Mouse (Mus musculus) mouse trophoblast stem cell (cell line): Measurements from ENCODE around the gene Gm12800.
"Not testable (repeated sequence)": the region's sequence is repeated elsewhere in the genome, so short reads cannot be mapped to it uniquely, and the experiment has no call there.

Experiments used
- in situ Hi-C, 2 experiments: fragments of 300-500 bp; cut with MseI, MboI; formaldehyde crosslinking; loops; 2 replicates in 1 of 2; 3 replicates in 1 of 2; pipeline ENCODE4 v1.15.1; 2025

The Gm12800 gene

DNA sequence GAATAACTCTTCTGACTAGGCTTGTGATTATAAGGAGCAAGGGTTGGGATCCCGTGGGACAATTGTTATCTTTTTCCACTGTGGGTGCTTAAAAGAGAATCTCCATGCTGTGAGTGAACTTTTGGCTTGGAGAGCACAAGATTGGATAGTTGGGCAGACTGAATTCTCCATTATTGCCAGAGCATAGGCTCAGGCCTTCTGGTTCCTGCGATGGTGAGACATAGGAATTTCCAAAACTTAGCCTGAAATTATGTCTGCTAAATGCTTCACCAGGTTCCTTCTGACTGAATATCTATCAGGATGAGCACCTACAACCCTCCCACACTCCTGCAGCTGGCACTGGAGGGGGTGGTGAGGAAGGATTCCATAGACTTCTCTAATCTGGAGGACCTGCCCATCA is at the start of gene Gm12800:
Gene Gm12800, plus strand, starts transcription at position 301 of the 400 bp plus-strand sequence.
- in situ Hi-C loops = not testable (repeated sequence)

- in situ Hi-C loops = no loop called here
Measured at GRCm38 (mm10) chr4:101860873-101861272, 48.0 kb upstream of the Gm12800 start.

- in situ Hi-C loops = no loop called here
Measured at GRCm38 (mm10) chr4:101862289-101862688, 46.6 kb upstream of the Gm12800 start.

- in situ Hi-C loops = not testable (repeated sequence)
Measured at GRCm38 (mm10) chr4:101872031-101872430, 36.9 kb upstream of the Gm12800 start.

- in situ Hi-C loops = not testable (repeated sequence)
Measured at GRCm38 (mm10) chr4:101875687-101876086, 33.2 kb upstream of the Gm12800 start.

DNA sequence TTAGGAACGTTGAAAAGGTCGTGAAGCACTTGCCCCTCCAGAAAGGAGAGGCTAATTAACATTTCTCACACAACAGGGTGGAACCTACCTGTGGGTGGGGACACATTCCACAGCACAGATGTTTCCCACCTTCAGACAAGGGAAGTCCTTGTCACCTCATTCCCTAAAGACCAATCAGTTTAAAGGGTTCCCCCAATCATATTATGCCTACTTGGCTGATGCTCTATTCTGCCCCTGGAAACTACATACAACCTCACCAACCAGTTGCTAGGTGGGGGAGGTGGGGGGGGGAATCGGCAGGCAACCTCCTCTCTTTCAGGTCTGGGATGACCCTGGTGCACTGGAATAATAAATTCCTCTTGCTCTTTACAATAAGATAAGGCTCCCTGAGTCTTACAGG is 25.3 kb upstream of the Gm12800 start:
- in situ Hi-C loops = no loop called here

DNA sequence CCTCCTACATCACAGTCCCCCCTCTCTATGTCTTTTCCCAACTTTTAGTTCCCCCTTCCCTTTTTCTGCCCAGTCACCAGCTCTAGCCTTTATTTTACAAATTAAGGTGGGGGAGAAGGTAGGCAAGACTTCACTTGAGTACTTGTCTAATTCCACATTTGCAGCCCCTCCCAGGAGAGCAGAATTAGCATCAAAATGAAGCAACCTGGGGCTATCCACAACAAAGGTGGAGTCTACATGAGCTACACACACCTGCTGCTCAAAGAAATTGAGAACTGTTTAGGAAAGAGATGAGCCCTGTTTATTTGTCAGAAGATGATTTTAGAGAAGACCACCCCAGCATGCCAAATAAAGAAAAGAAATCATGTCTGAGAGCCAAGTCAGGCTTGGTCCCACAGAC is 19.5 kb upstream of the Gm12800 start:
- in situ Hi-C loops = no loop called here

DNA sequence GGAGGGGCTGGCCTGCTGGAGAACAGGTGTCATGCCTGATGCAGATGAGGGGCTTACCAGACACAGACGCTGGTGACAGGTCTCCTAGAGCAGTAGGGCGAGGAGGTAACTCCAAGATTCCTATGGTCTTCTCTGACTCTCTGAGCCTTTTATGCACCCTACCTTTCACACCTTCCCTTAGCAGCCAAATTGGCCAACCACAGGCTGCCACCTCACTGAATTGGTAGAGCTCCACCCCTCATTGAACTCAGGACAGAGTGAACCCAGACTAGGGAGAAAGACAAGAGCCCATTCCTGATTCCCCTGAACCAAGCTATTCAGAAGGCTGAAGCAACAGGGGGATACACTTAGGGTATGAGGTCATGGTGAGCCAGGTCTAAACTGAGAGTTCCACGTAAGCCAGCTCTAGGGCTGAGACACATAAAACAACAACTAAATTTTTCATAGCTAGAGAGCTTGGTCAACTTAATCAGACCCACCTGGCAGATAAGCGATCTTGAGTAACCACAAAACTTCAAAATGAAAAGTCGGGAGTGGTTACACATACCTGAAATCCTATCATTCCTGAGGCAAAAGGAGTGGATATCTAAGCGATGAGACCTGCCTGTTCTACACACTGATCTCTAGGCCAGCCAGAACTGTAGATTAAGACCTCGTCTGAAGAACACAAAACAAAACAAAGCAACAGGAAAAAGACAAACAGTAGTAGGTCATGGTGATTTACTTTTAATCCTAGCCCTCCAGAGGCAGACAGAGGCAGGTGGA is 15.1 kb upstream of the Gm12800 start, which contains the start of gene C130073F10Rik:
Gene C130073F10Rik, minus strand, starts transcription at position 134 of the 765 bp plus-strand sequence.
- in situ Hi-C loops = no loop called here

GRCm38 (mm10) chr4:101940107-101940506 is 31.2 kb downstream of the Gm12800 start, which contains the start of gene Gm12794:
Gene Gm12794 (plus strand): TSS chr4:101940407.
- in situ Hi-C loops = not testable (repeated sequence)
